Mouse (Mus musculus) liver, embryonic 12.5 days (tissue): ENCODE measurements at regions not wholly inside any gene's neighbourhood (a gene's known extent, or its start where the extent isn't known, plus 50 kb on each side); places are given as distances from the start of the nearest gene placed in this dataset.
"Not testable (repeated sequence)": the region's sequence is repeated elsewhere in the genome, so short reads cannot be mapped to it uniquely, and the experiment has no call there.

Source experiments
- ATAC-seq: fragments of 200-750 bp; cut with Nextera tagmentation; 2 replicates; pipeline ENCODE4 v1.8.0; 2017; ENCODE audit warnings: moderate number of reproducible peaks, mild to moderate bottlenecking, moderate library complexity
- H3K27ac ChIP-seq: fragments of 300-500 bp; sonication (generic); 2 replicates; pipeline ENCODE4 v1.5.1; 2016; ENCODE audit warnings: mild to moderate bottlenecking
- H3K27me3 ChIP-seq: fragments of 300-500 bp; sonication (generic); replicated peaks from 2 replicates; pipeline ENCODE4 v1.6.1; 2016; ENCODE audit warnings: mild to moderate bottlenecking, moderate library complexity
- H3K36me3 ChIP-seq: fragments of 300-500 bp; sonication (generic); 2 replicates; pipeline ENCODE4 v1.6.1; 2016; ENCODE audit warnings: mild to moderate bottlenecking, moderate library complexity
- H3K4me1 ChIP-seq: fragments of 300-500 bp; sonication (generic); 2 replicates; pipeline ENCODE4 v1.6.1; 2016
- H3K4me2 ChIP-seq: fragments of 300-500 bp; sonication (generic); 2 replicates; pipeline ENCODE4 v1.6.1; 2016; ENCODE audit warnings: mild to moderate bottlenecking, moderate library complexity
- H3K4me3 ChIP-seq: fragments of 300-500 bp; sonication (generic); 2 replicates; pipeline ENCODE4 v1.5.1; 2016; ENCODE audit warnings: mild to moderate bottlenecking, moderate library complexity
- H3K9ac ChIP-seq: fragments of 300-500 bp; sonication (generic); 2 replicates; pipeline ENCODE4 v1.6.1; 2016; ENCODE audit warnings: mild to moderate bottlenecking, moderate library complexity
- H3K9me3 ChIP-seq: fragments of 300-500 bp; sonication (generic); replicated peaks from 2 replicates; pipeline ENCODE4 v1.6.1; 2016; ENCODE audit warnings: mild to moderate bottlenecking, moderate library complexity
- WGBS: fragments of 180-500 bp; shearing (Covaris S2); methylation state at CpG from one replicate; pipeline ENCODE4 v1.1.7; 2016; ENCODE audit not compliant: insufficient replicate concordance; 5-methylcytosine and 5-hydroxymethylcytosine counted together

GRCm38 (mm10) chr8:88064414-88065110, 54.0 kb upstream of the Cnep1r1 start:
- Histone ChIP-seq H3K27me3 (no peaks in the 10 kb centered on the region; the same call in 1 of the 2 replicates), H3K4me3 (no peak overlapping the region), H3K36me3 (no peaks in the 10 kb centered on the region), H3K27ac (no peak overlapping the region), H3K4me2 (no peak overlapping the region), H3K9me3 (no peaks in the 10 kb centered on the region), H3K4me1 (no peaks in the 10 kb centered on the region), H3K9ac (no peak overlapping the region)
- no peak for ATAC-seq
- 74% methylated on average over 13 of the region's 13 CpGs for WGBS

- H3K27ac ChIP-seq, H3K4me1 ChIP-seq, H3K9me3 ChIP-seq, H3K4me2 ChIP-seq, H3K36me3 ChIP-seq, H3K4me3 ChIP-seq, ATAC-seq, H3K27me3 ChIP-seq, H3K9ac ChIP-seq: not testable (repeated sequence)
- WGBS, result 52% methylated on average over 1 of the region's 1 CpGs
Observed at GRCm38 (mm10) chr8:88059107-88059506, 59.5 kb upstream of the Cnep1r1 start.

- Histone ChIP-seq H3K4me3 (no peak overlapping the region), H3K27me3 (no peaks in the 10 kb centered on the region; the same call in 1 of the 2 replicates), H3K9ac (no peak overlapping the region), H3K27ac (no peak overlapping the region), H3K4me2 (no peak overlapping the region), H3K9me3 (no peaks in the 10 kb centered on the region), H3K36me3 (no peaks in the 10 kb centered on the region), H3K4me1 (no peaks in the 10 kb centered on the region)
- no peak for ATAC-seq
- 77% methylated on average over 7 of the region's 7 CpGs for WGBS
Observed at GRCm38 (mm10) chr8:88057686-88058234, 60.8 kb upstream of the Cnep1r1 start.

GRCm38 (mm10) chr8:88050651-88051050, 67.9 kb upstream of the Cnep1r1 start:
- H3K9ac ChIP-seq, result no peak overlapping the region
- H3K4me3 ChIP-seq, result no peak overlapping the region

GRCm38 (mm10) chr8:88049091-88049490, 69.5 kb upstream of the Cnep1r1 start:
- Histone ChIP-seq H3K27me3 (no peaks in the 10 kb centered on the region), H3K4me3 (no peak overlapping the region), H3K9me3 (no peaks in the 10 kb centered on the region), H3K36me3 (no peaks in the 10 kb centered on the region), H3K4me1 (no peaks in the 10 kb centered on the region), H3K27ac (no peak overlapping the region), H3K4me2 (no peak overlapping the region), H3K9ac (no peak overlapping the region)
- 47% methylated on average over 5 of the region's 5 CpGs for WGBS
- ATAC-seq, result no peak

More at GRCm38 (mm10) chr8:88050651-88051050, 67.9 kb upstream of the Cnep1r1 start:
- Histone ChIP-seq H3K4me2 (no peak overlapping the region), H3K9me3 (no peaks in the 10 kb centered on the region), H3K36me3 (no peaks in the 10 kb centered on the region), H3K27me3 (no peaks in the 10 kb centered on the region), H3K27ac (no peak overlapping the region), H3K4me1 (no peaks in the 10 kb centered on the region)
- WGBS, result 68% methylated on average over 10 of the region's 10 CpGs
- no peak for ATAC-seq

- Histone ChIP-seq H3K27ac (no peak overlapping the region), H3K4me3 (no peak overlapping the region), H3K36me3 (no peaks in the 10 kb centered on the region), H3K4me2 (no peak overlapping the region), H3K4me1 (no peaks in the 10 kb centered on the region), H3K27me3 (no peaks in the 10 kb centered on the region), H3K9me3 (no peaks in the 10 kb centered on the region), H3K9ac (no peak overlapping the region)
- 66% methylated on average over 4 of the region's 4 CpGs for WGBS
- no peak for ATAC-seq
Observed at GRCm38 (mm10) chr8:88045995-88046394, 72.6 kb upstream of the Cnep1r1 start.

GRCm38 (mm10) chr8:88039286-88039685, 79.3 kb upstream of the Cnep1r1 start:
- H3K9ac ChIP-seq, result no peak overlapping the region
- no peaks in the 10 kb centered on the region for H3K4me1 ChIP-seq
- H3K27ac ChIP-seq, result no peak overlapping the region
- WGBS, result 31% methylated on average over 6 of the region's 6 CpGs
- H3K36me3 ChIP-seq, result no peaks in the 10 kb centered on the region
- no peak for ATAC-seq
- H3K9me3 ChIP-seq, result no peaks in the 10 kb centered on the region
- H3K4me3 ChIP-seq, result no peak overlapping the region
- no peaks in the 10 kb centered on the region for H3K27me3 ChIP-seq
- H3K4me2 ChIP-seq, result no peak overlapping the region

- no peak overlapping the region for H3K27ac ChIP-seq
- no peak overlapping the region for H3K9ac ChIP-seq
- WGBS, result 63% methylated on average over 2 of the region's 2 CpGs
- H3K9me3 ChIP-seq, result no peaks in the 10 kb centered on the region
- no peaks in the 10 kb centered on the region for H3K27me3 ChIP-seq
- no peak for ATAC-seq
- no peak overlapping the region for H3K4me2 ChIP-seq
- no peak overlapping the region for H3K4me3 ChIP-seq
- no peaks in the 10 kb centered on the region for H3K4me1 ChIP-seq
- H3K36me3 ChIP-seq, result no peaks in the 10 kb centered on the region
Observed at GRCm38 (mm10) chr8:88037994-88038393, 78.6 kb upstream of the Zfp423 start.

- ATAC-seq, result no peak
- H3K36me3 ChIP-seq, result no peaks in the 10 kb centered on the region
- no peak overlapping the region for H3K27ac ChIP-seq
- no peak overlapping the region for H3K4me3 ChIP-seq
- H3K4me2 ChIP-seq, result no peak overlapping the region
- H3K9ac ChIP-seq, result no peak overlapping the region
- no peaks in the 10 kb centered on the region for H3K4me1 ChIP-seq
- H3K9me3 ChIP-seq, result no peaks in the 10 kb centered on the region
- H3K27me3 ChIP-seq, result no peaks in the 10 kb centered on the region
- 49% methylated on average over 6 of the region's 6 CpGs for WGBS
Observed at GRCm38 (mm10) chr8:88033054-88033453, 73.7 kb upstream of the Zfp423 start.

- Histone ChIP-seq H3K4me3 (no peak overlapping the region), H3K9me3 (no peaks in the 10 kb centered on the region), H3K4me2 (no peak overlapping the region), H3K9ac (no peak overlapping the region), H3K27ac (no peak overlapping the region), H3K27me3 (no peaks in the 10 kb centered on the region), H3K4me1 (no peaks in the 10 kb centered on the region), H3K36me3 (no peaks in the 10 kb centered on the region)
- ATAC-seq, result no peak
- 78% methylated on average over 14 of the region's 14 CpGs for WGBS
Observed at GRCm38 (mm10) chr8:88024496-88024895, 65.1 kb upstream of the Zfp423 start.

- no peaks in the 10 kb centered on the region for H3K4me1 ChIP-seq
- H3K4me2 ChIP-seq, result no peak overlapping the region
- H3K9ac ChIP-seq, result no peak overlapping the region
- no peak overlapping the region for H3K4me3 ChIP-seq
- WGBS, result 14% methylated on average over 5 of the region's 5 CpGs
- ATAC-seq, result no peak
- no peaks in the 10 kb centered on the region for H3K27me3 ChIP-seq
- H3K27ac ChIP-seq, result no peak overlapping the region
- H3K9me3 ChIP-seq, result no peaks in the 10 kb centered on the region
- H3K36me3 ChIP-seq, result no peaks in the 10 kb centered on the region
Observed at GRCm38 (mm10) chr8:88023423-88023822, 64.0 kb upstream of the Zfp423 start.

- H3K4me3 ChIP-seq, result no peak overlapping the region
- no peaks in the 10 kb centered on the region for H3K9me3 ChIP-seq
- WGBS, result 65% methylated on average over 16 of the region's 16 CpGs
Observed at GRCm38 (mm10) chr8:88022776-88023385, 63.5 kb upstream of the Zfp423 start.

More at GRCm38 (mm10) chr8:88022776-88023385, 63.5 kb upstream of the Zfp423 start:
- no peak for ATAC-seq
- H3K27ac ChIP-seq, result no peak overlapping the region
- no peaks in the 10 kb centered on the region for H3K27me3 ChIP-seq
- no peaks in the 10 kb centered on the region for H3K36me3 ChIP-seq
- no peak overlapping the region for H3K9ac ChIP-seq
- no peak overlapping the region for H3K4me2 ChIP-seq
- no peaks in the 10 kb centered on the region for H3K4me1 ChIP-seq
